Mouse (Mus musculus) spleen, adult 2 months (tissue): ENCODE data around the gene Epn3. TPM values are rescaled to one million over a fixed set of nuclear protein-coding genes. Genes with fewer than 3 reads are reported as not detected.

ENCODE experiments used
- DNase-seq, 2 experiments: peaks; one replicate each; pipeline versions ENCODE4 v3.0.0 to v3.0.0-alpha.2; 2012 to 2021; ENCODE audit warnings: low spot score in 2 of 2, low read depth in 1 of 2
- H3K27ac ChIP-seq: fragments of 200-500 bp; 2 replicates; pipeline ENCODE4 v1.5.1; 2012; ENCODE audit warnings: low read length, inconsistent platforms; ENCODE audit not compliant: insufficient read depth
- H3K27me3 ChIP-seq: fragments of 200-500 bp; 2 replicates; pipeline ENCODE4 v1.6.1; 2012; ENCODE audit warnings: mild to moderate bottlenecking, moderate library complexity, low read length, inconsistent platforms; ENCODE audit not compliant: control insufficient read depth, insufficient read depth
- H3K36me3 ChIP-seq: fragments of 200-500 bp; 2 replicates; pipeline ENCODE4 v1.6.1; 2012; ENCODE audit warnings: mild to moderate bottlenecking, low read length, inconsistent platforms; ENCODE audit not compliant: control insufficient read depth, insufficient read depth
- H3K4me1 ChIP-seq: fragments of 200-500 bp; 2 replicates; pipeline ENCODE4 v1.6.1; 2011; ENCODE audit warnings: inconsistent platforms; ENCODE audit not compliant: control insufficient read depth, insufficient read depth, insufficient read length
- H3K4me3 ChIP-seq: fragments of 200-500 bp; 2 replicates; pipeline ENCODE4 v1.5.1; 2011; ENCODE audit warnings: mild to moderate bottlenecking, inconsistent platforms; ENCODE audit not compliant: insufficient read depth, insufficient read length; ENCODE audit errors: extremely low read depth
- CTCF ChIP-seq: fragments of 200-500 bp; IDR thresholded peaks from 2 replicates; pipeline ENCODE4 v1.5.1; 2011; ENCODE audit warnings: mild to moderate bottlenecking, inconsistent platforms; ENCODE audit not compliant: insufficient read depth, insufficient read length, insufficient replicate concordance; ENCODE audit errors: extremely low read depth
- POLR2A ChIP-seq: fragments of 200-500 bp; IDR thresholded peaks from 2 replicates; pipeline ENCODE4 v1.6.1; 2011; ENCODE audit warnings: low read depth, low read length, inconsistent platforms
- WGBS: fragments of 180-500 bp; shearing (Covaris S2); methylation state at CpG from one replicate; pipeline ENCODE4 v1.1.7; 2018; 5-methylcytosine and 5-hydroxymethylcytosine counted together
- polyA plus RNA-seq: library from polyadenylated mRNA; depleted of rRNA; stranded (reverse); fragments of >200 nt; gene quantifications from 2 replicates; pipeline ENCODE4 v1.2.3, GENCODE M21; 2012

Gene Epn3
- polyA plus RNA-seq, 1 experiment = 0.23 TPM

- DNase-seq = peak in 1 of 2 experiments; percentile 26
- WGBS = 4% methylated on average over 24 of the region's 24 CpGs
- no peak within 1 kb of the TSS for H3K4me3 ChIP-seq
- peaks cover 2% of the 10 kb centered on the region; the same call in 1 of the 2 replicates for H3K4me1 ChIP-seq
- 0 out of 2 replicates have a peak, but pooled peaks cover 3% of the 10 kb centered on the region for H3K27me3 ChIP-seq
- H3K36me3 ChIP-seq = no peaks in the 10 kb centered on the region
- no peak within 1 kb of the TSS for H3K27ac ChIP-seq
- peak; percentile 77 for TF ChIP-seq CTCF
- no peak for TF ChIP-seq POLR2A
Observed at GRCm38 (mm10) chr11:94486001-94486400, 13.8 kb downstream of the Epn3 start, which contains the start of gene Spata20. Gene Spata20, minus strand, starts transcription at chr11:94486179.

DNA sequence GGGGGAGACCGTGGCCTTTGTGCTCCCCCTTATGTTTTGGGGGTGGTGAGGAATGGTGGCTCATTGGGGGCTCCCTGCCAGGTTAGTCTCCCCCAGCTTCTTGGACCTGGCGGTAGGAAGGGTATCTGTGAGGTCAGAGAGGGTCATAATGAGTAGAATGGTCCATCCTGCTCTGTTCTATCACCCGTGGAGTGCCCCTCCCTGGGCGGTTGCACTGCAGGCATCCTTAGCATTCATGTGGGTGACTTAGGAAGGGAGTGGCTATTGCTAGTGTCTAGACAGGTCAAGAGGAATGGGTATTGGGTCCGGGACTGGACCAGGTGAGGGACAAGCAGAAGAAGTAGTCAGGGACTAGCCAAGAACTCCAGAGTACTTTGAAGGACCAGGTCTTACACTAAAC, 14.6 kb downstream of the Epn3 start:
- no peak overlapping the region for H3K4me3 ChIP-seq
- H3K27me3 ChIP-seq = 0 out of 2 replicates have a peak, but pooled peaks cover 2% of the 10 kb centered on the region
- no peak for TF ChIP-seq CTCF
- TF ChIP-seq POLR2A = no peak
- H3K36me3 ChIP-seq = no peaks in the 10 kb centered on the region
- WGBS = 70% methylated on average over 5 of the region's 5 CpGs
- H3K27ac ChIP-seq = no peak overlapping the region
- no peak for DNase-seq
- no peaks in the 10 kb centered on the region for H3K4me1 ChIP-seq

DNA sequence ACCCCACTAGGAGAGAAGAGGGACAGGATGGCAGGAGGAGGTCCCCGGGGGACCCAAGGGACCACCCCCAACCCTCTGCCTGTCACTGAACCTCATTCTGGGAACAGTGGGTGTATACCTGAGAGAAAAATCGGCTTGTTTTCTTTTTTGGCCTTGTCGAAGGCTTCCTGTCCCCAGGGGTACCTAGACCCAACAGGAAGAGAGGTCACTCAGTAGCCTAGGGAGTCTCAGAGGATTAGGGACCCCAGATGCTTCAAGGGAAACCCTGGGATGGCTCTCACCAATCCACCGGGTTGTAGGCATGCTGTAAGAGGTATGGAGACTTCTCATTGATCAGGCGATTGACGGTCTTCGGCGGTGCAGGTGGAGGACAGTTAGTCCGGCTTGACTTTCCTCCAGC, 15.1 kb downstream of the Epn3 start:
- Histone ChIP-seq H3K27ac (no peak overlapping the region), H3K36me3 (no peaks in the 10 kb centered on the region), H3K4me3 (no peak overlapping the region), H3K27me3 (0 out of 2 replicates have a peak, but pooled peaks cover 1% of the 10 kb centered on the region), H3K4me1 (no peaks in the 10 kb centered on the region)
- TF ChIP-seq CTCF = no peak
- TF ChIP-seq POLR2A = no peak
- WGBS = 84% methylated on average over 9 of the region's 9 CpGs
- no peak for DNase-seq

DNA sequence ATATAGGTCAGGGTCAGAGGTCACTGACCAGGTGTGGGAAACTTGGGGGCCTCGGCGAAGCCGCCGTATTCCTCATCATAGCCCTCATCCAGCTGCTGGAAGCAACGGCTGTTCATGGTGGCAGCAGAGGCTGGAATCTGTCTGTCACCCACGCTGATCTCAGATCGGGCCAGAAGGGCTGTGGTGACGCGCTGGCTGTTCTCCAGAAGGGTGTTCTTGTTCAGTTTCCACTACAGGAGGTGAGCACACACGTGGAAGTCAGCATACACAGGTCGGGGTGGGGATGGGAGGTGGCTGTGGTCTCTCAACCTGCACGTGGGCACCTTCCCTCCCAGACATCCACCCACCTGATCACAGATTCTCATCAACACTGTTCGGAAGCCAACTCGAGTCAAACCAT, 15.9 kb downstream of the Epn3 start:
- TF ChIP-seq CTCF = no peak
- no peak for TF ChIP-seq POLR2A
- Histone ChIP-seq H3K4me1 (no peaks in the 10 kb centered on the region), H3K36me3 (no peaks in the 10 kb centered on the region), H3K4me3 (no peak overlapping the region), H3K27ac (no peak overlapping the region), H3K27me3 (no peaks in the 10 kb centered on the region)
- no peak for DNase-seq
- 71% methylated on average over 14 of the region's 14 CpGs for WGBS

GRCm38 (mm10) chr11:94483436-94483835, 16.3 kb downstream of the Epn3 start:
- no peaks in the 10 kb centered on the region for H3K36me3 ChIP-seq
- TF ChIP-seq POLR2A = no peak
- TF ChIP-seq CTCF = no peak
- H3K27ac ChIP-seq = no peak overlapping the region
- H3K4me1 ChIP-seq = no peaks in the 10 kb centered on the region
- no peak overlapping the region for H3K4me3 ChIP-seq
- whole genome bisulfite sequencing = 90% methylated on average over 11 of the region's 11 CpGs
- DNase-seq = no peak
- no peaks in the 10 kb centered on the region for H3K27me3 ChIP-seq

- no peak for DNase-seq
- no peak overlapping the region for H3K27ac ChIP-seq
- no peaks in the 10 kb centered on the region for H3K27me3 ChIP-seq
- H3K36me3 ChIP-seq = no peaks in the 10 kb centered on the region
- 85% methylated on average over 11 of the region's 11 CpGs for WGBS
- TF ChIP-seq POLR2A (no peak), CTCF (no peak)
- no peaks in the 10 kb centered on the region for H3K4me1 ChIP-seq
- H3K4me3 ChIP-seq = no peak overlapping the region
Observed at GRCm38 (mm10) chr11:94482738-94483137, 17.0 kb downstream of the Epn3 start.

DNA sequence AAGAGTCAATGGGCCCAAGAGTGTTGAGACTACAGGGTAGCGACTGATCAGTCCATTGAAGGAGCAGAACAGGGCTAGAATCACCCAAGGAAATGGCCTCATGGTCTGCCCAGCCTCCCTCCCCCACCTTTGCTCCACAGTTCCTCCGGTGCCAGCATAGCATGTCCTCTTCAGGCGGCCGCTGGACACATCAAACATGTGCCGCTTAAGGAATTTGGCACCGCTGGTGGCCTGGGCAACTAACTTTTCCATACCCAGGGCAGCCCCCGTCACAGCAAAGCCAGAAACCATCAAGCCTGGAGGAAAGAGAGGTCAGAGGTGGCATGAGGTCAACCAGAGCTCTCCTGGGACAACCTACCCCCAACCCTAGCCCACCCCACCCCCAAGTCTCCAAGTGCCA, 17.8 kb downstream of the Epn3 start:
- H3K4me3 ChIP-seq = no peak overlapping the region
- H3K27ac ChIP-seq = no peak overlapping the region
- TF ChIP-seq POLR2A (no peak), CTCF (no peak)
- DNase-seq = no peak
- H3K36me3 ChIP-seq = no peaks in the 10 kb centered on the region
- WGBS = 94% methylated on average over 7 of the region's 7 CpGs
- no peaks in the 10 kb centered on the region for H3K4me1 ChIP-seq
- no peaks in the 10 kb centered on the region for H3K27me3 ChIP-seq
